Mouse (Mus musculus) myocyte (in vitro differentiated cells): ENCODE data around the gene Dmrtc2.

Experiments used
- MAX ChIP-seq: IDR thresholded peaks from one replicate; pipeline ENCODE4 v1.6.1; 2011; ENCODE audit warnings: low read depth, mild to moderate bottlenecking, control low read depth
- MYOG ChIP-seq, 3 experiments: IDR thresholded peaks; one replicate each; pipeline ENCODE4 v1.6.1; 2011; ENCODE audit warnings: control low read depth in 2 of 3, low read depth in 2 of 3, mild to moderate bottlenecking in 2 of 3; ENCODE audit not compliant: insufficient read length in 2 of 3, control insufficient read depth in 1 of 3, insufficient read depth in 1 of 3
- POLR2A ChIP-seq: IDR thresholded peaks from one replicate; pipeline ENCODE4 v1.6.1; 2011; ENCODE audit warnings: low read depth, mild to moderate bottlenecking, control low read depth, moderate library complexity; ENCODE audit not compliant: insufficient read length
- POLR2AphosphoS2 ChIP-seq: IDR thresholded peaks from one replicate; pipeline ENCODE4 v1.6.1; 2011; ENCODE audit warnings: low read depth, control low read depth; ENCODE audit not compliant: insufficient read length
- SRF ChIP-seq: IDR thresholded peaks from one replicate; pipeline ENCODE4 v1.6.1; 2011; ENCODE audit warnings: low read depth; ENCODE audit not compliant: control insufficient read depth, insufficient read length
- TCF12 ChIP-seq: IDR thresholded peaks from one replicate; pipeline ENCODE4 v1.6.1; 2011; ENCODE audit warnings: mild to moderate bottlenecking, control low read depth; ENCODE audit not compliant: poor library complexity, insufficient read depth, severe bottlenecking
- TCF3 ChIP-seq: IDR thresholded peaks from one replicate; pipeline ENCODE4 v1.6.1; 2011; ENCODE audit warnings: low read depth, control low read depth; ENCODE audit not compliant: insufficient read length
- USF1 ChIP-seq: IDR thresholded peaks from one replicate; pipeline ENCODE4 v1.6.1; 2011; ENCODE audit warnings: low read depth, mild to moderate bottlenecking, control low read depth, moderate library complexity

GRCm38 (mm10) chr7:24906551-24906950 is 36.7 kb downstream of the Dmrtc2 start:
- TF ChIP-seq SRF, result no peak
- no peak for TF ChIP-seq TCF12
- TF ChIP-seq TCF3, result no peak
- no peak for TF ChIP-seq MYOG (IDR thresholded peaks at IDR 0.05; ENCODE audit: control insufficient read depth in 1 of 3, insufficient read depth in 1 of 3, insufficient read length in 2 of 3, low read depth in 2 of 3)
- no peak for TF ChIP-seq MAX
- TF ChIP-seq POLR2A, result no peak
- TF ChIP-seq POLR2AphosphoS2, result no peak
- TF ChIP-seq USF1, result no peak
